Mouse (Mus musculus): ENCODE measurements around the gene Psmd3.
"Not testable (repeated sequence)": the region's sequence is repeated elsewhere in the genome, so short reads cannot be mapped to it uniquely, and the experiment has no call there.

The Psmd3 gene

GRCm38 (mm10) chr11:98688009-98688408 is 5.7 kb downstream of the Psmd3 start:
- no peak for DNase-seq (ENCODE audit: low read depth, low spot score)

DNA sequence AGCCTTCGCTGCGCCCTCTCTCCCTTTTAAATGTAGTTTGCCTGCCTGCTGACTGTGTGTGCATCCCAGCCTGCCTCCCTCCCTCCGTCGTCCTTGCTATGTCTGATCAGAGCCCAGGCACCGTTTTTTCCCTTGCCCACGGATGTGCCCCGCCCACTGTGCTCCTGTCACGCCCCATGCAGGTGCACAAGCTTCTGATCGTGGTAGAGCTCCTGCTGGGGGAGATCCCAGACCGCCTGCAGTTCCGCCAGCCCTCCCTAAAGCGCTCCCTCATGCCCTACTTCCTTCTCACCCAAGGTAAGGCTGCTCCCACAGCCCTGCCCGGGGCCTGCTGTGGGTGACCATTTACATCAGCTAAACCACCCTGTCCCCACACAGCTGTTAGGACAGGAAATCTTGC is 10.8 kb downstream of the Psmd3 start:
- DNase-seq (ENCODE audit: low read depth, low spot score), result peak; percentile 57

DNA sequence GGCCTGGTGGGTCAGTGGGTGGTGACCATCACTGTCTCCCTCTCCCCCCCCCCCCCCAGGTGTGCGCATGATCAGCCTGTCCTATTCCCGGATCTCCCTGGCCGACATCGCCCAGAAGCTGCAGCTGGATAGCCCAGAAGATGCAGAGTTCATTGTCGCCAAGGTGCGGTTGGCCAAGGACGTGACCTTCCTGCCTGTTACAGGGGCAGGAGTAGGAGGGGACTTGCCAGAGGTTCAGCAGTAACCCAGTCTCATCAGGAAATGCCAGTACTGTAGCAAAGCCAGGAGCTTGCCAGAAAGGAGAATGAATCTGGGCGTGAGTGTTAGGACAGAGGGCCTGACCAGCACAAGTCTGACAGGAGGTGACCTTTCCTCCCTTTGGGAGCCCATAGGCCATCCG is 11.4 kb downstream of the Psmd3 start:
- DNase-seq (ENCODE audit: low read depth, low spot score), result no peak

DNA sequence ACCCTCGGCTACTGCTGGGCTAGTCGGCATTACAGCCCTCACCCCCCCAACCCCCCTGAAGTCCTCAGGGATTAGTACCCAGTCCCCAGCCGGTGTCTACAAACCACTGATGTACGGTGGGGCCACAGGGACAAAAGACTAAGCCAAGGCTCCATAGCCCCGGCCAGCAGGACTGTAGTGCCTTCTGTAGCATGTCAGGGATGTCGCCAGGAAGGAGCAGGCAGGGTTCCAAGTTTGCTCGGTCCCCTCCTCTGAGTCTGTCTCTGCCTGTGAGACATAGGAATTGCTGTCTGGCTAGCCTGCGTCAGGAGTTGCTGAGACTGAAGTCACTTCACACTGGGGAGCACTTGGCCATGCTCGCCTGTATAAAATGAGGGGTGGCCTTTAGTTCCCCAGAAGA is 11.9 kb downstream of the Psmd3 start:
- no peak for DNase-seq (ENCODE audit: low read depth, low spot score)

DNA sequence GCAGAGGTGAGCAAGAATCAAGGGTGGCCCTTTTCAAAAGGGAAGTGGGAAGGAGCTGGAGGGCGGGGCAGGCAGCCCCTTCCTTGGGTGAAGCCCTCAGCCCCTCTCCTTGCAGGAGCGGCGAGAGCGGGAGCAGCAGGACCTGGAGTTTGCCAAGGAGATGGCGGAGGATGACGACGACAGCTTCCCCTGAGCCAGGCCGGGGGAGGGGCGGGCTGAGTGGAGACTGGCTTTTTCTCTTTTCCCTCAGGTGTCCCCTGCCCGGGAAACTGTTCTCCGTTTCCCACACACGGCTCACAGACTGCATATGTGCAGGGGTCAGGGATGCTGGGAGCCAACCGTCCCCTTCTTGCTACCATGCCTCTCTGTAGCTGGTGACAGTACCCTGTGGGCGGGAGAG is 13.1 kb downstream of the Psmd3 start:
- DNase-seq (ENCODE audit: low read depth, low spot score), result no peak

GRCm38 (mm10) chr11:98696454-98697216 is 14.3 kb downstream of the Psmd3 start:
- no peak for DNase-seq (ENCODE audit: low read depth, low spot score)

- DNase-seq (ENCODE audit: low read depth, low spot score), result no peak
Observed at GRCm38 (mm10) chr11:98697225-98697624, 14.9 kb downstream of the Psmd3 start.

- no peak for DNase-seq (ENCODE audit: low read depth, low spot score)
Observed at GRCm38 (mm10) chr11:98698849-98699640, 16.7 kb downstream of the Psmd3 start.

GRCm38 (mm10) chr11:98699911-98700310 is 17.6 kb downstream of the Psmd3 start:
- DNase-seq (ENCODE audit: low read depth, low spot score), result peak; percentile 70

GRCm38 (mm10) chr11:98701213-98701670 is 18.9 kb downstream of the Psmd3 start, which contains the start of gene Csf3:
Gene Csf3, plus strand, starts transcription at chr11:98701263.
- DNase-seq (ENCODE audit: low read depth, low spot score), result no peak

- no peak for DNase-seq (ENCODE audit: low read depth, low spot score)
Observed at GRCm38 (mm10) chr11:98702323-98702722, 20.0 kb downstream of the Psmd3 start.

DNA sequence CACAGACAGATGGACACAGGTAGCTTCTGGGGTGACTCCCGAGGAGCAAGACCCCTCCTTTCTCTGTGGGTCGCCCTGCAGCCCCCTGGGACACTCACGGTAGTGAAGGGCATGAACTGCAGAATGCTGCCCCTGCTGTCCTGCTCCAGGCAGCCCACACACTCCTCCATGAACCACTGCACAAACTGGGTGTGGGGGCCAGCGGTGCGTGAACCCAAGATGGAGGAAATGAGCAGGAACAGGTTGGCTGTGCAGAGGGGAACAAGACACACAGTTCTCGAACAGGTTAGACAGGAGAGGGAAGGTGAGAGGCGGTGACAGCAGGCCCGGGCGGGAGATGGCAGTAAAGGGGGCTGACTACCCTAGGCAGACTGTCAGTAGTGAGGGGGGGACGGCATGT is 22.7 kb downstream of the Psmd3 start:
- DNase-seq (ENCODE audit: low read depth, low spot score), result no peak

- no peak for DNase-seq (ENCODE audit: low read depth, low spot score)
Observed at GRCm38 (mm10) chr11:98707401-98708281, 25.3 kb downstream of the Psmd3 start.

- DNase-seq (ENCODE audit: low read depth, low spot score), result peak; percentile 26
Observed at GRCm38 (mm10) chr11:98708282-98708956, 26.1 kb downstream of the Psmd3 start.

GRCm38 (mm10) chr11:98709001-98709741 is 26.8 kb downstream of the Psmd3 start:
- DNase-seq (ENCODE audit: low read depth, low spot score), result no peak

DNA sequence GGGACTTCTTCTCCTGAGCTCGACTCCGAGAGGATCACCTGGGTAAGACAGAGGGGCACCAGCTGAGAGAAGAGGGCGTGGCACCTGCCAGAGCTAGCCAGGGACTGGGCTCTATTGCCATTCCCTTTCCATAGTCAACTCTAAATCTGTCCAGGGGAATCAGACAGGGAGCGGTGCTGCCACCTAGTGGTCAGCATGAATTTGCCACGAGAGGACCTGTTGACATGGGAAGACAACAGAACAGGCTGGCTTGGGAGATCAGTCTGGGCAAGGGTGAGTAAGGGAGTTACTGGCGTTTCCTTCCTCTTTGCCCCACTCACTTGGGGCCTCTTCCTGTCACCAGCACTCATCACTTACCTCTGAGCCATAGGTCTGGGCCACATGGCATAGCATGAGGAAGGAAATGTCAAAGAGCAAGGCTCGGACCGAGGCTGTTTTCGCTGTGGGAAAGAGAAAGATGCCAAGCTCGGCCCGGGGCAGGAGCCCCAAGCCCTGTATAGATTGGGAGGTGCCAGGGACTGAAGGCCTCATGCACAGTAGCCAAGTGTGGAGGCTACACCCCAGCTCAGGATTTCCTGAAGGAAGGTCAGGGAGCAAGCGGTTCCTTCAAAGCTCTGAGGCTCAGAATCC is 28.2 kb downstream of the Psmd3 start:
- peak; percentile 92 for DNase-seq (ENCODE audit: low read depth, low spot score)

DNA sequence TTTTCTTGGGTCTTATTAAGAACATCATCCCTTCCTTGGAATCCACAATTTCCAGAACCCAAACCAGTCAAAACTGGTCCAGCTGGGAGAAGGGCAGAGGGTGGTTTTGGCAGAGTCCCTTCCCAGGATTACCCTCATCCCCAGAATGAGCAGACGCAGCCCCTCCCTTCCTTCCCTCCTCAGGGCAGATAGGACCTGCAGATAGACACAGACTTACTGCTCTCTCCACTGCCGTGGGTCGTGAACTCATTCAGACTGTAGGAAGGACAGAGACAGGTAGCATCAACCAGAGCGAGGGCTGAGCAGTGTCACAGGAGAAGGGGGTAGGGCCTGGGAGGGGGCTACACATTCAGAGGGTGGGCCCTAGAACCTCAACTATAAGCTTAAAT is 28.7 kb downstream of the Psmd3 start:
- no peak for DNase-seq (ENCODE audit: low read depth, low spot score)

- not testable (repeated sequence) for DNase-seq (ENCODE audit: low read depth, low spot score)
Observed at GRCm38 (mm10) chr11:98712009-98712408, 29.7 kb downstream of the Psmd3 start.

DNA sequence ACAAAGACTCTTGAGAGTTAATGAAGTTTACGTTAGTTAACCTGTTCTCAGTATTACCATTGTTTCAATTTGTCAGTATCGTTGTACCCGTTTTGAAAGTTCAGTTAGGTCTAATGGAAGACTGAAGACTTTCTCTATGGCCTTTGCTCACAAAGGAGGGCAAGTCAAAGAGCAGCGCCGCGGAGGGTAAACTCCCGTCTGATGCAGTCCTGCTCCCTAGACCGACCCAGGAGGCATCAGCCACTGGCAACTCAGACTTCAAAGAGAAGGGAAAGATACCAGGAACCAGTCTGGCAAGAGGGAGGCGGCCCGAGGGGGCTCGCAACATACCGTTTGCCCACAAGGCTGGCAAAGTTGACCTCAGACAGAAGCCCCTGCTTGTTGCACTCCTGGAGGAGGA is 31.3 kb downstream of the Psmd3 start:
- DNase-seq (ENCODE audit: low read depth, low spot score), result no peak

- DNase-seq (ENCODE audit: low read depth, low spot score), result peak; percentile 48
Observed at GRCm38 (mm10) chr11:98715946-98716345, 33.6 kb downstream of the Psmd3 start.

Measured in R1 (cell line).